Mouse (Mus musculus) hindbrain, embryonic 10.5 days (tissue): ENCODE measurements around the gene Scgb2b12. TPM values are rescaled to one million over a fixed set of nuclear protein-coding genes. Genes with fewer than 3 reads are reported as not detected.
"Not testable (repeated sequence)": the region's sequence is repeated elsewhere in the genome, so short reads cannot be mapped to it uniquely, and the experiment has no call there.

Experiments used
- DNase-seq: peaks from one replicate; pipeline ENCODE4 v3.0.0-alpha.2; 2017; ENCODE audit warnings: low spot score
- H3K27ac ChIP-seq: fragments of 300-500 bp; sonication (generic); 2 replicates; pipeline ENCODE4 v1.5.1; 2016; ENCODE audit warnings: mild to moderate bottlenecking, moderate library complexity
- H3K27me3 ChIP-seq: fragments of 300-500 bp; sonication (generic); 2 replicates; pipeline ENCODE4 v1.6.1; 2016; ENCODE audit warnings: mild to moderate bottlenecking; ENCODE audit not compliant: poor library complexity, insufficient read depth, severe bottlenecking
- H3K36me3 ChIP-seq: fragments of 300-500 bp; sonication (generic); 2 replicates; pipeline ENCODE4 v1.6.1; 2016; ENCODE audit warnings: mild to moderate bottlenecking, moderate library complexity
- H3K4me1 ChIP-seq: fragments of 300-500 bp; sonication (generic); replicated peaks from 2 replicates; pipeline ENCODE4 v1.6.1; 2016; ENCODE audit warnings: mild to moderate bottlenecking
- H3K4me3 ChIP-seq: fragments of 300-500 bp; sonication (generic); 2 replicates; pipeline ENCODE4 v1.5.1; 2016; ENCODE audit warnings: mild to moderate bottlenecking, moderate library complexity
- H3K9me3 ChIP-seq: fragments of 300-500 bp; sonication (generic); 2 replicates; pipeline ENCODE4 v1.6.1; 2016; ENCODE audit warnings: mild to moderate bottlenecking, moderate library complexity
- WGBS: fragments of 180-500 bp; shearing (Covaris S2); methylation state at CpG from one replicate; pipeline ENCODE4 v1.1.7; 2016; 5-methylcytosine and 5-hydroxymethylcytosine counted together
- polyA plus RNA-seq: library from polyadenylated mRNA; unstranded; fragments of >200 nt; fragmentation: Nextera tagmentation; extraction: Ambion mirVana; gene quantifications from 2 replicates; pipeline ENCODE4 v1.2.1, GENCODE M21; 2016

The Scgb2b12 gene
- polyA plus RNA-seq: not detected in 2 replicates

- 90% methylated on average over 1 of the region's 1 CpGs for WGBS
- H3K4me1 ChIP-seq, H3K27ac ChIP-seq: not testable (repeated sequence)
Observed at GRCm38 (mm10) chr7:32327145-32327544, at the start of gene Scgb2b12. Gene Scgb2b12 (minus strand): TSS chr7:32327245.

DNA sequence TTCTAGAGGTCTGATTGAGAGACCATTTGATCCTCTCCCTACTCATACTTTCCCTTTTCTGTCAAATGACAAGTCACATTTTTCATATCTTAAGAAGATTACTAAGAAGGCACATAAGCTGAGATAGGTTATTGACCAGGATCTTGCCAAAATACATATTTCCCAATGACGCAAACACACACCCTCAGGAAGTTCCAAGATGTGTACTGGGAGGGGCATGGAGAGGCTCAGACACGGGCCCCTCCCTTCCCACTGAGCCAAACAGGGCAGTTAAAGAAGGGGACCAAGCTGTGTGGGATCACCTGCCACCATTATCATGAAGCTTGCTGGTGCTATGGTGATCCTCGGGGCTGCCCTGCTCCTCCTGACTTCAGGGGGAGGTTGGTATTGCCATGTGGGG lies 6.8 kb upstream of the Scgb2b12 start, which contains the start of gene Scgb1b12:
Scgb1b12 (plus strand) TSS at position 301 of the 400 bp plus-strand sequence.
- H3K36me3 ChIP-seq, H3K4me1 ChIP-seq, DNase-seq, H3K27me3 ChIP-seq, H3K9me3 ChIP-seq, H3K27ac ChIP-seq, H3K4me3 ChIP-seq: not testable (repeated sequence)
- 85% methylated on average over 2 of the region's 3 CpGs for WGBS

More at GRCm38 (mm10) chr7:32327145-32327544, at the start of gene Scgb2b12:
- H3K36me3 ChIP-seq, H3K4me3 ChIP-seq, H3K9me3 ChIP-seq, H3K27me3 ChIP-seq, DNase-seq: not testable (repeated sequence)

Other genes with a start within 250 kb of the Scgb2b12 start
- gene Scgb1b10, start 226.4 kb downstream of the Scgb2b12 start, polyA plus RNA-seq: not detected in 2 replicates
- gene Scgb2b11, start 116.1 kb downstream of the Scgb2b12 start, polyA plus RNA-seq: not detected in 2 replicates
- gene Scgb1b11, start 104.4 kb downstream of the Scgb2b12 start, polyA plus RNA-seq: not detected in 2 replicates
- gene Scgb1b12, start 6.9 kb upstream of the Scgb2b12 start, polyA plus RNA-seq: not detected in 2 replicates
- not detected in 2 replicates for gene Scgb1b29, start 114.3 kb upstream of the Scgb2b12 start, polyA plus RNA-seq